Mouse (Mus musculus) hindbrain, embryonic 15.5 days (tissue): ENCODE results near the gene Rnf208. TPM values are rescaled to one million over a fixed set of nuclear protein-coding genes. Genes with fewer than 3 reads are reported as not detected.
A peak's percentile ranks its signal among the peaks of the same experiment; 100 is the strongest.

ENCODE experiments used
- ATAC-seq: fragments of 200-750 bp; cut with Nextera tagmentation; 2 replicates; pipeline ENCODE4 v1.8.0; 2017; ENCODE audit warnings: low read depth, moderate number of reproducible peaks, moderate TSS enrichment; ENCODE audit not compliant: low FRiP score
- H3K27ac ChIP-seq: fragments of 300-500 bp; sonication (generic); replicated peaks from 2 replicates; pipeline ENCODE4 v1.5.1; 2015; ENCODE audit warnings: mild to moderate bottlenecking, inconsistent platforms
- H3K27me3 ChIP-seq: fragments of 300-500 bp; sonication (generic); 2 replicates; pipeline ENCODE4 v1.6.1; 2015; ENCODE audit warnings: control low read depth, inconsistent platforms
- H3K36me3 ChIP-seq: fragments of 300-500 bp; sonication (generic); 2 replicates; pipeline ENCODE4 v1.6.1; 2015; ENCODE audit warnings: control low read depth, inconsistent platforms
- H3K4me1 ChIP-seq: fragments of 300-500 bp; sonication (generic); replicated peaks from 2 replicates; pipeline ENCODE4 v1.6.1; 2015; ENCODE audit warnings: control low read depth, inconsistent platforms
- H3K4me2 ChIP-seq: fragments of 300-500 bp; sonication (generic); 2 replicates; pipeline ENCODE4 v1.6.1; 2015; ENCODE audit warnings: moderate library complexity, mild to moderate bottlenecking, inconsistent platforms
- H3K4me3 ChIP-seq: fragments of 300-500 bp; sonication (generic); 2 replicates; pipeline ENCODE4 v1.5.1; 2015; ENCODE audit warnings: mild to moderate bottlenecking, inconsistent platforms
- H3K9ac ChIP-seq: fragments of 300-500 bp; sonication (generic); 2 replicates; pipeline ENCODE4 v1.6.1; 2015; ENCODE audit warnings: inconsistent platforms
- H3K9me3 ChIP-seq: fragments of 300-500 bp; sonication (generic); 2 replicates; pipeline ENCODE4 v1.6.1; 2016; ENCODE audit warnings: control low read depth, inconsistent platforms
- WGBS: fragments of 180-500 bp; shearing (Covaris S2); methylation state at CpG from one replicate; pipeline ENCODE4 v1.1.7; 2015; 5-methylcytosine and 5-hydroxymethylcytosine counted together
- polyA plus RNA-seq: library from polyadenylated mRNA; unstranded; fragments of >200 nt; fragmentation: Nextera tagmentation; extraction: Ambion mirVana; gene quantifications from 2 replicates; pipeline ENCODE4 v1.2.1, GENCODE M21; 2015

Rnf208 gene
- polyA plus RNA-seq, 1 experiment from 2014 or later = 177 TPM

DNA sequence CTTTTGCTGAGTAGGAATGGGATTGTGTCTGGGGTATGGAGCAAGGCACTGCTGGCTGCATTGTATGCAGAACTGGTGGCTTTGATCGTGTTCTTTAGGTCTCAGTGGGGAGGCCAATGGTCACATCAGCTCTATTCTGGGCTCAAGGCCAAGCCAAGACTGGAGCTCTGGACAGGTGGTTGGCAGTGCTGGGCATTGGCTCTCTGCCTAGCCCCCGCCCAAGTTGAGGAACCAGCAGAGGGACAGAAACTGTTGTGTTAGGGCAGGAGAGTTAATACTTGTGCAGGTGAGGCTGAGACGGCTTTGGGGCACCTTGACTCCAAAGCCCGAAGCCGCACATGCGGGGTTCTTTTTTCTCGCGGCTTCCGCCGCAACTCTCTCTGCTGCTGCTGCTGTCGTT lies 47.6 kb downstream of the Rnf208 start, which contains the start of gene Lrrc26:
TSS of gene Lrrc26 (plus strand) at position 265 of the 400 bp plus-strand sequence.
- Histone ChIP-seq H3K27me3 (peaks cover 64% of the 10 kb centered on the region), H3K36me3 (peaks cover 17% of the 10 kb centered on the region), H3K4me2 (peak within 1 kb of the TSS; percentile 62), H3K27ac (peak within 1 kb of the TSS; percentile 53), H3K4me3 (peak within 1 kb of the TSS; percentile 29), H3K9ac (peak within 1 kb of the TSS; percentile 25), H3K9me3 (no peaks in the 10 kb centered on the region), H3K4me1 (peaks cover 45% of the 10 kb centered on the region)
- WGBS = 7% methylated on average over 11 of the region's 11 CpGs
- ATAC-seq = no peak

DNA sequence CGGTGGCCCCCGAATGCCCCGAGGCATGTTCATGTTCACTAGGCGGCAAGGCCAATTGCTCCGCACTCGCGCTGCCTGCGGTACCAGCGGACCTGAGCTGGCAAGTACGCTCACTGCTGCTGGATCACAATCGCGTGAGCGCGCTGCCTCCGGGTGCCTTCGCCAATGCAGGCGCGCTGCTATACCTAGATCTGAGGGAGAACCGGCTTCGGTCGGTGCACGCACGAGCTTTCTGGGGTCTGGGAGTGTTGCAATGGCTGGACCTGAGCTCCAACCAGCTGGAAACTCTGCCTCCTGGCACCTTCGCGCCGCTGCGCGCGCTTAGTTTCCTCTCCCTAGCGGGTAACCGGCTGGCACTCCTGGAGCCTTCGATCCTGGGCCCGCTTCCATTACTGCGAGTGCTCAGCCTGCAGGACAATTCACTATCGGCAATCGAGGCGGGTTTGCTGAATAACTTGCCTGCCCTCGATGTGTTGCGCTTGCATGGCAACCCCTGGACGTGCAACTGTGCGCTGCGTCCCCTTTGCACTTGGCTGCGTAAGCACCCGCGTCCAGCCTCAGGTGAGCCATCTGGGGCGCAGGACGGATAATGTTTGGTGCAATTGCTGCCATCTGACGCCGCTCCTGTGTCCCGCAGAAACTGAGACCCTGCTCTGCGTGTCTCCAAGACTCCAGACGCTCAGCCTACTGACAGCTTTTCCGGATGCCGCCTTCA lies 48.2 kb downstream of the Rnf208 start:
- Histone ChIP-seq H3K27ac (peak overlapping the region; percentile 53), H3K9ac (peak overlapping the region; percentile 25), H3K4me3 (peak overlapping the region; percentile 29), H3K36me3 (peaks cover 11% of the 10 kb centered on the region; the same call in 1 of the 2 replicates), H3K27me3 (peaks cover 67% of the 10 kb centered on the region), H3K4me1 (peaks cover 45% of the 10 kb centered on the region), H3K4me2 (peak overlapping the region; percentile 62), H3K9me3 (no peaks in the 10 kb centered on the region)
- ATAC-seq = peak; percentile 17
- WGBS = 2% methylated on average over 54 of the region's 54 CpGs

DNA sequence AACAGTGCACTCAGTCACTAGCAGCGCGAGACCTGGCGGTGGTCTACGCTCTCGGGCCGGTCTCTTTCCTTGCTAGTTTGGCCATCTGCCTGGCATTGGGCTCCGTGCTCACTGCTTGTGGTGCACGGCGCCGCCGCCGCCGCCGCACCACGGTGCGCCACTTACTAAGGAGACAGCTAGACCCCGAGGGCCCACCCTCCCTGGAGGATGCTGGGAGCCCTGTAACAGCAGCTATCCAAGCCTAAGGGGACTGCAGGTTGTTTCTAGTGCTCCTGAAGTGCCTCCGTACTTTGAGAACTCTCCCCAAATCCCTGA lies 48.7 kb downstream of the Rnf208 start:
- under 1% methylated on average over 18 of the region's 18 CpGs for WGBS
- Histone ChIP-seq H3K4me3 (peak overlapping the region; percentile 29), H3K27me3 (peaks cover 67% of the 10 kb centered on the region), H3K36me3 (peaks cover 7% of the 10 kb centered on the region; the same call in 1 of the 2 replicates), H3K4me2 (peak overlapping the region; percentile 62), H3K4me1 (peaks cover 45% of the 10 kb centered on the region), H3K9ac (no peak overlapping the region), H3K27ac (peak overlapping the region; percentile 53; the same call in 1 of the 2 replicates), H3K9me3 (no peaks in the 10 kb centered on the region)
- peak; percentile 10; the same call in 1 of the 2 replicates for ATAC-seq

DNA sequence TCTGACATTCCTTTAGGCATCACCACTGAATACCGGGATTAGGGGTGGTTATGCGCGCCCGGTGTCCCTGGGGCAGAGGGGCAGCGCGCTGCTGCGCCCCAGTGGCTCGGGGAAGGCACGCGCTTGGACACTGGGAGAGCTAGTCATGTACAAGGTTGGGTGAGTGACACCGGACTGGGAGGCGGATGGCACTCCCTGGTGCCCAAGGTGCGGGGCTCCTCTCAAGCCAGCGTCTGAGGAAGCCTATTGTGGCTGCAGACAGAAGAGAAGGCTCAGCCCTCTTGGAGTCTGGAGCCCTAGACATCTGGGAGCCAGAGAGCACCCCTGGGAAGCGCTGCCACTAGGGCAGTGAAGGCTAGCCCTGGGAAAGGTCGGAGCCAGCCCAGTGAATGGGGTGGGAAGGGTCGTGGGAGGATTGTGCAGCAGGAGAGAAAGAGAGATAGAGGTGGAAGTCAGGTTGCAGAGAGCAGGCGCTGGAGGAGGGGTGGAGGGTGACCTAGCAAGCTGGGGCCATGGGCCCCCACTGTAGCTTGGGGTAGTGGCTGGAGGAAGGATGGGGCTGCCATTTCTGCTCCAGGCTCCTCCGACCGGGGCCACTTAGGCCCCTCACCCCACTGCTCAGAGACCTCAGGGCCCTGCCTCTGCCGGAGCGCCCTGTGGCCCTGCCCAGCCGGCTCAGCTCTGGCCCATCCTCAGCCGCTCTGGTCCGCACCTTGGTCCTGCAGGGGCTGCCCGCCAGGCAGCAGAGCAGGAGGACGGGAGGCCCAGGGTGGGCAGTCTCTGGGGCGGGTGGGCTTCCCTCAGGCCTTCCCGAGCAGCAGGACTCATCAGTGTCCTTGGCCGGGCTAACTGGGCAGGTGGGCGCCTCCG lies 49.4 kb downstream of the Rnf208 start:
- peaks cover 71% of the 10 kb centered on the region for H3K27me3 ChIP-seq
- 8% methylated on average over 32 of the region's 32 CpGs for WGBS
- H3K36me3 ChIP-seq = peaks cover 10% of the 10 kb centered on the region; the same call in 1 of the 2 replicates
- H3K9ac ChIP-seq = 0 out of 2 replicates have a peak overlapping the region, but pooled peaks have one; percentile 6
- H3K4me2 ChIP-seq = peak overlapping the region; percentile 62
- peaks cover 45% of the 10 kb centered on the region for H3K4me1 ChIP-seq
- H3K9me3 ChIP-seq = no peaks in the 10 kb centered on the region
- no peak for ATAC-seq
- no peak overlapping the region for H3K27ac ChIP-seq
- H3K4me3 ChIP-seq = 0 out of 2 replicates have a peak overlapping the region, but pooled peaks have one; percentile 16

DNA sequence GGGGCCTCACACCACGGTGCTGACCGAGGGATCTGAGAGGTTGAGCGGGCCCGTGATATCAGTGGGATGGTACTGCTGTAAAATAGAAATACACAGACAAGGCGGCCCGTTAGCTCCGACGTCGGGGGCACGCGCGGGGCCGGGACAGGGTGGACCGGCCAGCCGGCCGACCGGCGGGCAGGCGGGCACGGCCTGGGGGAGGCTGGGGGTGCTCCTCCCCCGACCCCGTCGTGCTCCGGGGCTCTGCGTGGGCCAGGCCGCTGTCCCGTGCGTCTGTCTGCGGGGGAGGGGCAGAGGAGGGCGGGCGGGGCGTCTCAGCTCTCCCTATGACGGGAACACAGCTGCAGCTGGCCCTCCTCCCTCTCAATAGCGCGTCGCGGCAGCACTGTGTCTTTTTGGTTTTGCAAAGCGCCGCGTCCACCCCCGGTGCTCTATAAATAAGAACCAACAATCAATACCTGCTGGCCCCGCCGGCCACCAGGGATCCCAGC lies 50.0 kb downstream of the Rnf208 start:
- 7% methylated on average over 37 of the region's 43 CpGs for WGBS
- H3K4me3 ChIP-seq = peak overlapping the region; percentile 16
- ATAC-seq = no peak
- H3K36me3 ChIP-seq = peaks cover 17% of the 10 kb centered on the region; the same call in 1 of the 2 replicates
- H3K27ac ChIP-seq = no peak overlapping the region
- no peaks in the 10 kb centered on the region for H3K9me3 ChIP-seq
- peaks cover 77% of the 10 kb centered on the region for H3K27me3 ChIP-seq
- peak overlapping the region; percentile 8; the same call in 1 of the 2 replicates for H3K9ac ChIP-seq
- peaks cover 42% of the 10 kb centered on the region for H3K4me1 ChIP-seq
- peak overlapping the region; percentile 43 for H3K4me2 ChIP-seq

DNA sequence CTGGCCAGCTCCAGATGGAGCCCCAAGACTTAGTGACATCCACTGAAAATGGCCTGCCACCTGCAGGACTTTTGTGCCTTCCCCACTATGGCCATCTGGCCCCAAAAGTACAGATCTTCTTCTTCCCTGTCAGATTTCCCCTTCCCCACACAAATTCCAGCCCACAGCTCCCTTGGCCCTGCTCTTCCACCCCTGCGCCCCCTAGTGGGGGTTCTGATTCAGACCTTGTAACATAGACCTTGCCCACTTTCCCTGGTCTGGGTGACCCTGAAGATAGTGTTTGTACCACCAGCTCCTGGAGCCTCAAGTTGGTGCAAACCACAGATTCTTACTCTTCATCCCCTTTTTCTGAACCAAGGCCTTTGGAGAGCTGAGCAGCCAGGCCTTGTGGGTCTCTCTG lies 50.8 kb downstream of the Rnf208 start:
- no peak for ATAC-seq
- 0 out of 2 replicates have a peak overlapping the region, but pooled peaks have one; percentile 16 for H3K4me3 ChIP-seq
- no peak overlapping the region for H3K9ac ChIP-seq
- no peak overlapping the region for H3K4me2 ChIP-seq
- peaks cover 22% of the 10 kb centered on the region; the same call in 1 of the 2 replicates for H3K36me3 ChIP-seq
- no peaks in the 10 kb centered on the region for H3K9me3 ChIP-seq
- 0% methylated on average over 1 of the region's 1 CpGs for WGBS
- H3K27ac ChIP-seq = no peak overlapping the region
- peaks cover 83% of the 10 kb centered on the region for H3K27me3 ChIP-seq
- peaks cover 39% of the 10 kb centered on the region for H3K4me1 ChIP-seq

DNA sequence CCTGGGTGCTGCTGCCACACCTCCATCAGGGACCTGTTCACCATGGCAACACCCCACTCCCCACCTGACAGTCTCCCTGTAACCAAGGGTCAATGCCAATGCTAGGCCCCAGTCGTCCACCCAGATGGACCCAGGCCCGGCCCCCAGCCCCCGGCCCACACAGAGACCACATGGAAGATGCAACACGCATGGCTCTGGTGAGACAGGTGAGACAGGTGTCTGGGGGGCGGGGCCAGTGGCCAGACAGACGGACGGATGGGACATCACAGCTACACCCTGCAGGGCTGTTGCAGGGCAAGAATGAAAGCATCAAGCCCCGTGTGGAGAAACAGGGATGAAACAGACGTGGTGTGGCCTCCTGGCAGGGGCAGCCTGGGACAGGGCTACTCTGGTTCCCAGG lies 51.7 kb downstream of the Rnf208 start:
- H3K4me1 ChIP-seq = peaks cover 39% of the 10 kb centered on the region
- no peak overlapping the region for H3K27ac ChIP-seq
- H3K9ac ChIP-seq = no peak overlapping the region
- no peak for ATAC-seq
- H3K9me3 ChIP-seq = no peaks in the 10 kb centered on the region
- no peak overlapping the region for H3K4me3 ChIP-seq
- no peak overlapping the region for H3K4me2 ChIP-seq
- peaks cover 83% of the 10 kb centered on the region for H3K27me3 ChIP-seq
- peaks cover 22% of the 10 kb centered on the region; the same call in 1 of the 2 replicates for H3K36me3 ChIP-seq
- 78% methylated on average over 9 of the region's 9 CpGs for WGBS

Other genes starting within 250 kb of the Rnf208 start
- gene Nsmf, start 187.9 kb upstream of the Rnf208 start, polyA plus RNA-seq = 166 and 188 TPM in 2 replicates
- gene Entpd8, start 162.0 kb upstream of the Rnf208 start, polyA plus RNA-seq = 0.12 TPM in 1 of 2 replicates, not detected in the other
- not detected in 2 replicates for gene Noxa1, start 147.1 kb upstream of the Rnf208 start, polyA plus RNA-seq
- 18.9 and 20.2 TPM in 2 replicates for gene Nrarp, start 61.5 kb upstream of the Rnf208 start, polyA plus RNA-seq
- 1.9 and 2.3 TPM in 2 replicates for gene Tor4a, start 45.4 kb upstream of the Rnf208 start, polyA plus RNA-seq
- gene Nelfb, start 30.8 kb upstream of the Rnf208 start, polyA plus RNA-seq = 108 and 112 TPM in 2 replicates
- gene Stpg3, start 27.6 kb upstream of the Rnf208 start, polyA plus RNA-seq = not detected in 2 replicates
- gene Fam166a, start 23.5 kb upstream of the Rnf208 start, polyA plus RNA-seq = 0.70 and 0.72 TPM in 2 replicates
- 444 and 468 TPM in 2 replicates for gene Tubb4b, start 17.6 kb upstream of the Rnf208 start, polyA plus RNA-seq
- not detected in 2 replicates for gene Slc34a3, start 7.9 kb upstream of the Rnf208 start, polyA plus RNA-seq
- not detected in 2 replicates for gene Rnf224, start 5.5 kb upstream of the Rnf208 start, polyA plus RNA-seq
- gene Cysrt1, start 197 bp downstream of the Rnf208 start, polyA plus RNA-seq = 0.23 TPM in 1 of 2 replicates, not detected in the other
- gene AL732309.1, start 4.6 kb downstream of the Rnf208 start, polyA plus RNA-seq = 4.9 and 6.3 TPM in 2 replicates
- 13.4 and 13.8 TPM in 2 replicates for gene Tmem203, start 13.2 kb downstream of the Rnf208 start, polyA plus RNA-seq
- gene Tprn, start 20.4 kb downstream of the Rnf208 start, polyA plus RNA-seq = 17.1 and 21.5 TPM in 2 replicates
- gene Ssna1, start 30.2 kb downstream of the Rnf208 start, polyA plus RNA-seq = 171 and 183 TPM in 2 replicates
- gene Anapc2, start 30.2 kb downstream of the Rnf208 start, polyA plus RNA-seq = 139 and 143 TPM in 2 replicates
- gene Tmem210, start 45.9 kb downstream of the Rnf208 start, polyA plus RNA-seq = not detected in 2 replicates
- gene Lrrc26, start 47.7 kb downstream of the Rnf208 start, polyA plus RNA-seq = 0.18 TPM in 1 of 2 replicates, not detected in the other
- gene Grin1, start 76.9 kb downstream of the Rnf208 start, polyA plus RNA-seq = 58.4 and 61.3 TPM in 2 replicates
- gene Man1b1, start 90.1 kb downstream of the Rnf208 start, polyA plus RNA-seq = 43.6 and 45.2 TPM in 2 replicates
- gene Dpp7, start 114.1 kb downstream of the Rnf208 start, polyA plus RNA-seq = 24.4 and 24.9 TPM in 2 replicates
- gene Uap1l1, start 123.4 kb downstream of the Rnf208 start, polyA plus RNA-seq = 5.1 and 6.4 TPM in 2 replicates
- gene Sapcd2, start 130.1 kb downstream of the Rnf208 start, polyA plus RNA-seq = 11.8 and 13.8 TPM in 2 replicates
- 3.7 and 7.0 TPM in 2 replicates for gene Entpd2, start 153.6 kb downstream of the Rnf208 start, polyA plus RNA-seq
- gene Npdc1, start 157.1 kb downstream of the Rnf208 start, polyA plus RNA-seq = 424 and 493 TPM in 2 replicates
- 0.08 TPM in 1 of 2 replicates, not detected in the other for gene Fut7, start 181.0 kb downstream of the Rnf208 start, polyA plus RNA-seq
- gene Abca2, start 186.4 kb downstream of the Rnf208 start, polyA plus RNA-seq = 15.0 and 15.1 TPM in 2 replicates
- gene Clic3, start 214.6 kb downstream of the Rnf208 start, polyA plus RNA-seq = 3.7 and 4.3 TPM in 2 replicates
- 109 and 119 TPM in 2 replicates for gene Paxx, start 218.8 kb downstream of the Rnf208 start, polyA plus RNA-seq
- 647 and 983 TPM in 2 replicates for gene Ptgds, start 227.8 kb downstream of the Rnf208 start, polyA plus RNA-seq